Mouse (Mus musculus) lung, postnatal 0 days (tissue): ENCODE data around the gene Mtch2. TPM values are rescaled to one million over a fixed set of nuclear protein-coding genes. Genes with fewer than 3 reads are reported as not detected.
A peak's percentile ranks its signal among the peaks of the same experiment; 100 is the strongest.

Experiments
- ATAC-seq: fragments of 200-750 bp; cut with Nextera tagmentation; 2 replicates; pipeline ENCODE4 v1.8.0; 2017; ENCODE audit warnings: moderate library complexity
- DNase-seq: peaks from one replicate; pipeline ENCODE4 v3.0.0-alpha.2; 2016; ENCODE audit warnings: low spot score
- H3K27ac ChIP-seq: fragments of 300-500 bp; sonication (generic); 2 replicates; pipeline ENCODE4 v1.5.1; 2014; ENCODE audit warnings: antibody characterized with exemption, mild to moderate bottlenecking, low read length, mixed read lengths
- H3K27me3 ChIP-seq: fragments of 300-500 bp; sonication (generic); replicated peaks from 2 replicates; pipeline ENCODE4 v1.6.1; 2014; ENCODE audit warnings: low read length, mixed read lengths; ENCODE audit not compliant: insufficient read depth
- H3K36me3 ChIP-seq: fragments of 300-500 bp; sonication (generic); 2 replicates; pipeline ENCODE4 v1.6.1; 2014; ENCODE audit warnings: low read length, mixed read lengths; ENCODE audit not compliant: insufficient read depth
- H3K4me1 ChIP-seq: fragments of 300-500 bp; sonication (generic); 2 replicates; pipeline ENCODE4 v1.6.1; 2014; ENCODE audit warnings: antibody characterized with exemption, low read depth, low read length, mixed read lengths; ENCODE audit not compliant: insufficient read depth
- H3K4me2 ChIP-seq: fragments of 300-500 bp; sonication (generic); replicated peaks from 2 replicates; pipeline ENCODE4 v1.6.1; 2014; ENCODE audit warnings: low read depth, mild to moderate bottlenecking, low read length, moderate library complexity, mixed read lengths
- H3K4me3 ChIP-seq: fragments of 300-500 bp; sonication (generic); 2 replicates; pipeline ENCODE4 v1.5.1; 2014; ENCODE audit warnings: low read depth, low read length
- H3K9ac ChIP-seq: fragments of 300-500 bp; sonication (generic); replicated peaks from 2 replicates; pipeline ENCODE4 v1.6.1; 2014; ENCODE audit warnings: low read depth, mild to moderate bottlenecking
- H3K9me3 ChIP-seq: fragments of 300-500 bp; sonication (generic); 2 replicates; pipeline ENCODE4 v1.6.1; 2016; ENCODE audit warnings: low read length, mixed read lengths
- CTCF ChIP-seq: IDR thresholded peaks from 2 replicates; pipeline ENCODE4 v1.5.1; 2016; ENCODE audit warnings: antibody characterized with exemption, mild to moderate bottlenecking
- EP300 ChIP-seq: IDR thresholded peaks from 2 replicates; pipeline ENCODE4 v1.6.1; 2016; ENCODE audit warnings: antibody characterized with exemption, mild to moderate bottlenecking, control low read depth
- WGBS: fragments of 180-500 bp; shearing (Covaris S2); extraction: QIAGEN DNeasy Blood & Tissue Kit; methylation state at CpG from one replicate; pipeline ENCODE4 v1.1.7; 2014; 5-methylcytosine and 5-hydroxymethylcytosine counted together
- polyA plus RNA-seq: library from polyadenylated mRNA; unstranded; fragments of >200 nt; fragmentation: Nextera tagmentation; extraction: Ambion mirVana; gene quantifications from 2 replicates; pipeline ENCODE4 v1.2.1, GENCODE M21; 2015

Gene Mtch2
- polyA plus RNA-seq, 1 experiment from 2014 or later: 200 TPM

DNA sequence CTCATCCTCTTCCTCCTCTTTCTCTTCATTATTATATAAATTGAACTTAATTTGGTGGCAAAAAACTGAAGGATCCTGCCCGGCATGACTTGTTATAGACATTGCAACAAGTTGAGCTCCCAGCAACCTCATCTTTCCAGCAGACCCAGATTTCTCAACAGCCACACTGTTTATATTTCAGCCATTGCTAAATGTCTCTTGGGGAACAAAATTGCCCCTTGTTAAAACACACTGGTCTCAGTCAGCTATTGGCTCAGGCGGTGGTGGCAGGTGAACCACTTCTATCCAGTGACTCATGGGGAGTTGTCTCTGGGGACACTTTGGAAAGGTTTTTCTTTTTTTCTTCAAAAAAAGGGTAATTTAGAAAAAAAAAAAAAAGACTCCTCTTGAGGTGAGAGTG, 8.3 kb upstream of the Mtch2 start:
- no peak for TF ChIP-seq EP300
- no peak for TF ChIP-seq CTCF
- H3K27ac ChIP-seq: no peak overlapping the region
- H3K9me3 ChIP-seq: no peaks in the 10 kb centered on the region
- H3K4me2 ChIP-seq: no peak overlapping the region
- 65% methylated on average over 2 of the region's 2 CpGs for WGBS
- H3K27me3 ChIP-seq: no peaks in the 10 kb centered on the region
- no peaks in the 10 kb centered on the region for H3K4me1 ChIP-seq
- no peak overlapping the region for H3K9ac ChIP-seq
- H3K4me3 ChIP-seq: no peak overlapping the region
- peak; percentile 60 for DNase-seq
- H3K36me3 ChIP-seq: no peaks in the 10 kb centered on the region
- peak; percentile 72 for ATAC-seq

DNA sequence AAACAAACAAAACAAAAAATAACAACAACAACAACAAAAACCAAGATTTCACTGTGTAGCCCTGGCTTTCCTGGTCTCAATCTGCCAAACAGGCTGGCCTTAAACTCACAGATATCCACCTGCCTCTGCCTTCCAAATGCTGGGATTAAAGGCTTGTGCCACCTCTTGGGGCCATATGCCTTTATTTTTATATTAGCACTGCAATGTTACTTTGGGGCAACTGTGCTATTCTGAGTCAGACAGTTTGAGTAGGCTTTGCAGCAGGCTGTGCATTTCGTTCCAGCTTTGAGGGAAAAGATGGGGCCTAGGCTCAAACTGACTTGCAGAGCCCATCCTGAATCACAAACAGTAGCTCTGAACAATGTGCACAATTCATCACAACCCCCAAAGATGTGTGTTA, 3.3 kb upstream of the Mtch2 start:
- TF ChIP-seq EP300: no peak
- TF ChIP-seq CTCF: no peak
- H3K4me3 ChIP-seq: no peak overlapping the region
- ATAC-seq (no peak), DNase-seq (no peak)
- H3K27me3 ChIP-seq: no peaks in the 10 kb centered on the region
- no peaks in the 10 kb centered on the region for H3K9me3 ChIP-seq
- H3K27ac ChIP-seq: no peak overlapping the region
- no peak overlapping the region for H3K4me2 ChIP-seq
- H3K36me3 ChIP-seq: no peaks in the 10 kb centered on the region
- whole genome bisulfite sequencing: 69% methylated on average over 1 of the region's 1 CpGs
- H3K4me1 ChIP-seq: no peaks in the 10 kb centered on the region
- H3K9ac ChIP-seq: no peak overlapping the region

DNA sequence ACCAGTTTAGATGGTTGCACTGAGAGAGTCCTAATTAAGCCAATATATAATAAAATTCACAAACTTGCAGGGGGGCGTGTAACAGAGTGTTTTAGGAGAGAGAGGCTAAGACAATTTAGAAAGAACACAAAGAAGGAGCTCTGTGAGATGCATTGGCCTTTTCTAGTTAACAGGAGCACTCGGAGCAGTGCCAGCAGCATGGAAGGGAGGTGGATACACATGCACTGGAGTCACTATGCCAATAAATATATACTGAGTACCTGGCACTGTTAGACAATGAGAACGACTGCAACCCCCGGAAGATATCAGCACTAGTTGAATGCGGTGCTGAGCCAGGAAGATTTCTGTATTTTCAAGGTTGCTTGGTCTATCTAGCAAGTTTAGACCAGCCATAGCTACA, 2.7 kb upstream of the Mtch2 start:
- TF ChIP-seq EP300 (no peak), CTCF (no peak)
- Histone ChIP-seq H3K27ac (no peak overlapping the region), H3K9me3 (no peaks in the 10 kb centered on the region), H3K4me1 (no peaks in the 10 kb centered on the region; the same call in 1 of the 2 replicates), H3K36me3 (no peaks in the 10 kb centered on the region), H3K4me2 (no peak overlapping the region), H3K27me3 (no peaks in the 10 kb centered on the region), H3K9ac (no peak overlapping the region), H3K4me3 (no peak overlapping the region)
- ATAC-seq: no peak
- no peak for DNase-seq
- WGBS: 78% methylated on average over 5 of the region's 5 CpGs

DNA sequence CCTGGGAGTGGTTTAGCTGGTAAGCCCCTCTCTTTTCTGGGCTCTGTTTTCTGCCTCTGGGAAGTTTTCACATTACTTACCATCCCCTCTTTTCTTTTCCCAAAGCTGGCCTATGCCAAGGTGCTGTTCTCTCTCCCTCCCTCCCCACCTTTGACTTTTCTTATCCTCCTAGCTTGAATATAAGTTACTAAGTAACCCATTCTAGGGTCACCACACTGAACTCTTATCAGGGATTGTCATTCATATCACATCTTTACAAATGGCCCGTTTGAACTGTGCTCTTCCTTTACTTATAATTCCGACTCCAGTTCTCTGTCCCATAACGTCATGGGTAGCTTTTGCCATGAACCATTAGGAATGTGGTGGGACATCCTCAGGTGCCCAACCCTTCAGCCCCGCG, 1.7 kb upstream of the Mtch2 start:
- no peak overlapping the region for H3K27ac ChIP-seq
- H3K36me3 ChIP-seq: no peaks in the 10 kb centered on the region; the same call in 1 of the 2 replicates
- DNase-seq (no peak), ATAC-seq (no peak)
- H3K9ac ChIP-seq: no peak overlapping the region
- no peak overlapping the region for H3K4me2 ChIP-seq
- no peaks in the 10 kb centered on the region for H3K27me3 ChIP-seq
- no peaks in the 10 kb centered on the region; the same call in 1 of the 2 replicates for H3K4me1 ChIP-seq
- H3K9me3 ChIP-seq: no peaks in the 10 kb centered on the region
- TF ChIP-seq EP300 (no peak), CTCF (no peak)
- 62% methylated on average over 5 of the region's 5 CpGs for WGBS
- no peak overlapping the region for H3K4me3 ChIP-seq

DNA sequence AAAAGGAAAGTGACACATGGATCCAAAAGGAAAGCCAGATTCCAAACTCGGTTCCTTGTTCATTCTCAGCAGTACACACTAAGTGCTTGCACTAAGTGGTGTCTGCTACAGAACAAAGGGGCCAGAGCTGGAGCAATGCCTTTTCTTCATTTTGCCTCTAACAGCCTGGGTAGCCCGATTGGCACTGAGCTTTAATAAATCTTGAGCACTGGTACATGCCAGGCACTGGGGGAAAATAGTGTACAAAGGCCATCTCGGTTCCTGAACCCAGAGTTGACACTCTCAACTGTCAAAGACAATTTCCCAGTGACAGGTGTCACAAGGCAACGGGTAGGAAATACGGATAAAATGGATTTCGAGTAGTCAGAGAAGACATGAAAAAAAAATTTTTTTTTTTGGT, 784 bp upstream of the Mtch2 start:
- Histone ChIP-seq H3K27ac (no peak overlapping the region), H3K36me3 (peaks cover 5% of the 10 kb centered on the region; the same call in 1 of the 2 replicates), H3K9me3 (no peaks in the 10 kb centered on the region), H3K4me1 (no peaks in the 10 kb centered on the region; the same call in 1 of the 2 replicates), H3K4me2 (peak overlapping the region; percentile 57), H3K4me3 (peak overlapping the region; percentile 85; the same call in 1 of the 2 replicates), H3K9ac (no peak overlapping the region), H3K27me3 (no peaks in the 10 kb centered on the region)
- WGBS: 52% methylated on average over 6 of the region's 6 CpGs
- TF ChIP-seq CTCF: no peak
- no peak for TF ChIP-seq EP300
- no peak for DNase-seq
- no peak for ATAC-seq

DNA sequence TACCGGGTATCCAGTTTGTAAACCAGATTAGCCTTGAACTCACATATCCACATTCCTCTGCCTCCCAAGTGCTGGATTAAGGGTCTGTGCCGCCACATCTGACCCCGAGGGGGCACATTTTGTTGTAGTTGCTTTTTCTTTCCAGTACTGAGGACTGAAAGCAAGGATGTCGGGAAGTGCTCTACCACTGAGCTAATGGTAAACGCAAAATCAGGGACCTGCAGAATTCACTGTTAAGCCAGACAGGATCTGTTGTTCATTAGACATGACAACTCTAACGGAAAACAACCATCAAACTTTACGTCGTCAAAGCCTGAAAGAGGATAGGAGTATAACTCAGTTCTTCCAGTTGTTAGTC, 379 bp upstream of the Mtch2 start:
- H3K9me3 ChIP-seq: no peaks in the 10 kb centered on the region
- H3K9ac ChIP-seq: peak overlapping the region; percentile 20
- 2% methylated on average over 8 of the region's 8 CpGs for WGBS
- peaks cover 5% of the 10 kb centered on the region; the same call in 1 of the 2 replicates for H3K36me3 ChIP-seq
- H3K27ac ChIP-seq: peak overlapping the region; percentile 51
- TF ChIP-seq CTCF: peak; percentile 20; the same call in 1 of the 2 replicates
- TF ChIP-seq EP300: no peak
- no peaks in the 10 kb centered on the region for H3K27me3 ChIP-seq
- H3K4me1 ChIP-seq: no peaks in the 10 kb centered on the region; the same call in 1 of the 2 replicates
- DNase-seq: no peak
- peak overlapping the region; percentile 85 for H3K4me3 ChIP-seq
- H3K4me2 ChIP-seq: peak overlapping the region; percentile 57
- ATAC-seq: peak; percentile 25

DNA sequence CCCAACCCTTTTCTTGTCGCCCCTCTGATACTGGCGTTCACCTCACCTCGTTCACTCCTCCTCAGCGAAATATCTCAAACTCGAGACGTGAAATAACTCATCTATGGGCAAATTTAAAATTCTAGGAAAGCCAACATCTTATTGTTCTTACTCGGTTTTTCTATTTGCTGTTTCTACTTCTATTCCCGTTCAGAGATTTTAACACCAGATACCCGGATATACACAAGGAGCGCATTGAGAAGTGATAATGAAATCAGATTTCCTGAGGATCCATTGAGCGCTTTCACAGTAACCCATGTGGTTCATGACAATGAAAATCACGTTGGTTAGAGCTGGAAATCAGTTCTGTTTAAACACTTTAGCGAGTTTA, 711 bp downstream of the Mtch2 start:
- Histone ChIP-seq H3K4me3 (peak overlapping the region; percentile 85), H3K4me2 (peak overlapping the region; percentile 75), H3K27me3 (no peaks in the 10 kb centered on the region), H3K36me3 (peaks cover 5% of the 10 kb centered on the region; the same call in 1 of the 2 replicates), H3K9ac (peak overlapping the region; percentile 90), H3K27ac (peak overlapping the region; percentile 92), H3K9me3 (no peaks in the 10 kb centered on the region), H3K4me1 (no peaks in the 10 kb centered on the region; the same call in 1 of the 2 replicates)
- WGBS: under 1% methylated on average over 13 of the region's 13 CpGs
- no peak for TF ChIP-seq EP300
- no peak for TF ChIP-seq CTCF
- DNase-seq (no peak), ATAC-seq (no peak)
